Mouse (Mus musculus) heart, postnatal 0 days (tissue): ENCODE data around the gene Gm11937. TPM values are rescaled to one million over a fixed set of nuclear protein-coding genes. Genes with fewer than 3 reads are reported as not detected.
"Not testable (repeated sequence)": the region's sequence is repeated elsewhere in the genome, so short reads cannot be mapped to it uniquely, and the experiment has no call there.

ENCODE experiments used
- ATAC-seq: fragments of 200-750 bp; cut with Nextera tagmentation; 2 replicates; pipeline ENCODE4 v1.8.0; 2017; ENCODE audit warnings: low read depth, moderate number of reproducible peaks, moderate library complexity; ENCODE audit not compliant: insufficient read depth
- DNase-seq: peaks from one replicate; pipeline ENCODE4 v3.0.0-alpha.2; 2016; ENCODE audit warnings: low spot score
- H3K27ac ChIP-seq: fragments of 300-500 bp; sonication (generic); 2 replicates; pipeline ENCODE4 v1.5.1; 2014; ENCODE audit warnings: low read depth, mild to moderate bottlenecking
- H3K27me3 ChIP-seq: fragments of 300-500 bp; sonication (generic); 2 replicates; pipeline ENCODE4 v1.6.1; 2014; ENCODE audit warnings: low read length, mixed read lengths; ENCODE audit not compliant: control insufficient read depth, insufficient read depth
- H3K36me3 ChIP-seq: fragments of 300-500 bp; sonication (generic); replicated peaks from 2 replicates; pipeline ENCODE4 v1.6.1; 2014; ENCODE audit warnings: low read length, mixed read lengths; ENCODE audit not compliant: control insufficient read depth, insufficient read depth
- H3K4me1 ChIP-seq: fragments of 300-500 bp; sonication (generic); 2 replicates; pipeline ENCODE4 v1.6.1; 2014; ENCODE audit warnings: antibody characterized with exemption; ENCODE audit not compliant: control insufficient read depth, insufficient read depth
- H3K4me2 ChIP-seq: fragments of 300-500 bp; sonication (generic); 2 replicates; pipeline ENCODE4 v1.6.1; 2014; ENCODE audit warnings: low read depth, mild to moderate bottlenecking, low read length, moderate library complexity
- H3K4me3 ChIP-seq: fragments of 300-500 bp; sonication (generic); 2 replicates; pipeline ENCODE4 v1.5.1; 2014; ENCODE audit warnings: low read depth, low read length
- H3K9ac ChIP-seq: fragments of 300-500 bp; sonication (generic); replicated peaks from 2 replicates; pipeline ENCODE4 v1.6.1; 2014; ENCODE audit warnings: low read depth, low read length, mixed read lengths
- H3K9me3 ChIP-seq: fragments of 300-500 bp; sonication (generic); replicated peaks from 2 replicates; pipeline ENCODE4 v1.6.1; 2016; ENCODE audit warnings: low read length; ENCODE audit not compliant: control insufficient read depth
- CTCF ChIP-seq: IDR thresholded peaks from 2 replicates; pipeline ENCODE4 v1.5.1; 2016; ENCODE audit warnings: antibody characterized with exemption, control low read depth, low read depth
- EP300 ChIP-seq: IDR thresholded peaks from 2 replicates; pipeline ENCODE4 v1.6.1; 2016; ENCODE audit warnings: antibody characterized with exemption, low read depth
- WGBS: fragments of 180-500 bp; shearing (Covaris S2); extraction: QIAGEN DNeasy Blood & Tissue Kit; methylation state at CpG from one replicate; pipeline ENCODE4 v1.1.7; 2014; 5-methylcytosine and 5-hydroxymethylcytosine counted together
- polyA plus RNA-seq: library from polyadenylated mRNA; unstranded; fragments of >200 nt; fragmentation: Nextera tagmentation; extraction: Ambion mirVana; gene quantifications from 2 replicates; pipeline ENCODE4 v1.2.1, GENCODE M21; 2015
- total RNA-seq: library from RNA; depleted of rRNA; stranded (reverse); fragments of >200 nt; gene quantifications from 2 replicates; pipeline ENCODE4 v1.2.3, GENCODE M21; 2014; ENCODE audit warnings: low replicate concordance

The Gm11937 gene
- total and polyA plus RNA-seq, 2 experiments from 2014 or later: not detected

DNA sequence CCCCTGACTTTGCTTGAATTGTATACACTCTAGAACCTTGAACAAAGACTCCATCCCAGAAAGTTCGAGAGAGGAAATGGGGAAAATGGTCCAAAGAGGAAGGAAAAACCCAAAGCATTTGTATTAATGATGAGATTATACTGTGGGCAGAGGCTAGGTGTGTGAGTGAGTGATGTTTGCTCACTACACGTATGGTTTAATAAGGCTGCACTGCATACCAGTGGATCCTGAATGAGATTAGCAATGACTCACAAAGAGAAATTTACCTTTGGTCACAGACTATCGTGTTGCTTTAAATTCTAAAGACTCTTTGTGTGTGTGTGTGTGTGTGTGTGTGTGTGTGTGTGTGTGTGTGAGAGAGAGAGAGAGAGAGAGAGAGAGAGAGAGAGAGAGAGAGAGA is 20.9 kb upstream of the Gm11937 start:
- no peak overlapping the region for H3K9ac ChIP-seq
- no peaks in the 10 kb centered on the region for H3K27me3 ChIP-seq
- no peak overlapping the region for H3K4me2 ChIP-seq
- TF ChIP-seq CTCF (no peak), EP300 (no peak)
- H3K4me1 ChIP-seq: no peaks in the 10 kb centered on the region
- 71% methylated on average over 3 of the region's 3 CpGs for WGBS
- H3K4me3 ChIP-seq: no peak overlapping the region
- no peak for DNase-seq
- H3K9me3 ChIP-seq: no peaks in the 10 kb centered on the region
- no peak for ATAC-seq
- no peaks in the 10 kb centered on the region for H3K36me3 ChIP-seq
- H3K27ac ChIP-seq: no peak overlapping the region

DNA sequence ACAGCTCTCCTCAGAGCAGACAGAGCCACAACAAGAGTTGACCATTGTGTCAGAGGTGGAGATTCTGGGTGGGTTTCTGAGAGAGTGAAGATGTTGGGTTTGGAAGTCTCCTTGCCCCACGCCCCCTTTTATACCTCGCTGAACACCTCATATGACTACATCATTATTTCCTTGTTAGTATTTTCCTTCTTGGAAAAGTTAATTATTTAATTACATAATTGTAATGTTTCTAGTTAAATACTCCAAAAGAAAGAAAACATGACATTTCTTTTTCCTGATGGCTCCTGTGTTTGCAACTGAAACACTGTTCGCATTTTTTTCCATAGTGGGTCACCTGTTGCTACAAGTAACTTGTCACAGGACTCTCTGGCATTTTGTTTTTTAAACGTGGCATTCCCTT is 18.1 kb upstream of the Gm11937 start, which contains the start of gene Krtap4-1:
Gene Krtap4-1, minus strand, starts transcription at position 101 of the 400 bp plus-strand sequence.
- no peaks in the 10 kb centered on the region for H3K9me3 ChIP-seq
- no peak within 1 kb of the TSS for H3K27ac ChIP-seq
- H3K36me3 ChIP-seq: no peaks in the 10 kb centered on the region
- no peaks in the 10 kb centered on the region for H3K4me1 ChIP-seq
- no peak within 1 kb of the TSS for H3K4me3 ChIP-seq
- no peak within 1 kb of the TSS for H3K4me2 ChIP-seq
- ATAC-seq: no peak
- TF ChIP-seq EP300 (no peak), CTCF (no peak)
- 78% methylated on average over 4 of the region's 4 CpGs for WGBS
- no peaks in the 10 kb centered on the region for H3K27me3 ChIP-seq
- DNase-seq: no peak
- no peak within 1 kb of the TSS for H3K9ac ChIP-seq

DNA sequence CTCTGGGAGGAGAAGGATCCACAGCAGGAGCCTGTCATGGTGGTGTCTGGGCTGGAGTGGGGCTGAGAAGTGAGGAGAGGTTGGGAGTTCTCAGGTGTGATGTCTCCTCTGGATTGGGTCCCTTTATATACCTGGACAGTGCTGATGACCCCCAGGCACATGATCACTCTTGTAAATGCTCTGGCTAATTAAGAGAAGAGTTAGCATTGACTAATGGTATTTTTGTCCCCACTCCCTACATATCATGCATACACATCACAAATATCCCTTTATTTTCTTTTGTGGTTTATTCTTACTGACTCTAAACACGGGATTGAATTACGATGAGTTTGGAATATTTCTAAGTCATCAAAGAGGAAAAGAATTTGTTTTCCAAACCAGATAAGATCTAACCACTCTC is 10.3 kb upstream of the Gm11937 start, which contains the start of gene Gm11562:
Gene Gm11562, minus strand, starts transcription at position 101 of the 400 bp plus-strand sequence.
- Histone ChIP-seq H3K9me3 (no peaks in the 10 kb centered on the region), H3K4me1 (no peaks in the 10 kb centered on the region), H3K4me2 (no peak within 1 kb of the TSS), H3K36me3 (no peaks in the 10 kb centered on the region), H3K27me3 (no peaks in the 10 kb centered on the region), H3K4me3 (no peak within 1 kb of the TSS), H3K9ac (no peak within 1 kb of the TSS), H3K27ac (no peak within 1 kb of the TSS)
- 83% methylated on average over 2 of the region's 2 CpGs for WGBS
- TF ChIP-seq CTCF: no peak
- no peak for TF ChIP-seq EP300
- ATAC-seq (no peak), DNase-seq (no peak)

DNA sequence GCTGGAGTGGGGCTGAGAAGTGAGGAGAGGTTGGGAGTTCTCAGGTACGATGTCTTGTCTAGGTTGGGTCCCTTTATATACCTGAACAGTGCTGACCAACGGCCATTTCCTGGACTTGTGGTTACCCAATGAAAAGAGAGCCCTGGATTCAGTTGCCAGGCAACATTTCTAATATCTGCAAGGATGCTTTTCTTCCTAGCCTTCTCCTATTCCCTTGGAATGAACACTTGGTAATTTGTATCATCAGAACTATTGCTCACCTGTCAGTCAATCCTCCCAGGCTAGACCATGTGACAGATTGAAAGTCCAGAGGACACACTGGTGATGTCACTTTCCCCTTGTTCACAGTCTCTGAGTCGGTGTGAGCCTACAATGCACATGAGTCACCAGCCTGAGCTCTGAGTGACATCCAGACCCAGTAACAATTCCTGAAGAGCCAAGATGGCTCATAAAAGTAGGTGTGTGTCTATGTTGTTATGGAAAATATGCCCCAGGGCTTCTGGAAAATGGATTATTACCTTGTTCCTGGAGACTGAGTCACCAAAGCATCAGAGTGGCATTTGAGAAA is 4.9 kb upstream of the Gm11937 start, which contains the start of gene Krtap2-4:
Gene Krtap2-4, minus strand, starts transcription at position 51 of the 568 bp plus-strand sequence.
- Histone ChIP-seq H3K9ac (no peak within 1 kb of the TSS), H3K4me2 (no peak within 1 kb of the TSS), H3K4me3 (no peak within 1 kb of the TSS), H3K36me3 (no peaks in the 10 kb centered on the region), H3K9me3 (no peaks in the 10 kb centered on the region), H3K27ac (no peak within 1 kb of the TSS), H3K27me3 (no peaks in the 10 kb centered on the region), H3K4me1 (no peaks in the 10 kb centered on the region)
- WGBS: 45% methylated on average over 3 of the region's 3 CpGs
- TF ChIP-seq EP300 (no peak), CTCF (no peak)
- DNase-seq: no peak
- ATAC-seq: no peak

DNA sequence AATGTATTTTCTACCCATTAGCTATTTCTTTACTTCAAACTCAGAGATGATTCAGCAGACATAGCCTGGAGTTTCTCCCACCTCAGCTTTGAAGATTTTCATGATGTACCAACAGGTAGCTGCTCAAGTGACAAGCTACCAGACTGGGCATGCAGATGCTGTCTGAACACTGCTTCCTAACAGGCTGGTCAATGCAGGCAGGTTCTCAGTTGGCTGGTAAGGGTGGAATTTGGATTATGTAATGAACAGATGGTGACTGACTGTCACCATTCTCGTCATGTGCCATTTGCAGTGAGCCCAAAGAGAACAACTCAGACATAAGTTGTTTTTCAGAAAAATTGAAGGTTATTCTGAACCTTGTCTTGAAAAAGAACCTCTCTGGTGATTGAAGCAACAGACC is 863 bp downstream of the Gm11937 start:
- no peak for DNase-seq
- no peak for ATAC-seq
- H3K9ac ChIP-seq: no peak overlapping the region
- no peak overlapping the region for H3K4me3 ChIP-seq
- no peaks in the 10 kb centered on the region for H3K27me3 ChIP-seq
- no peaks in the 10 kb centered on the region for H3K4me1 ChIP-seq
- no peak overlapping the region for H3K27ac ChIP-seq
- TF ChIP-seq CTCF: no peak
- TF ChIP-seq EP300: no peak
- no peaks in the 10 kb centered on the region for H3K9me3 ChIP-seq
- WGBS: 62% methylated on average over 1 of the region's 1 CpGs
- H3K36me3 ChIP-seq: no peaks in the 10 kb centered on the region
- H3K4me2 ChIP-seq: no peak overlapping the region

DNA sequence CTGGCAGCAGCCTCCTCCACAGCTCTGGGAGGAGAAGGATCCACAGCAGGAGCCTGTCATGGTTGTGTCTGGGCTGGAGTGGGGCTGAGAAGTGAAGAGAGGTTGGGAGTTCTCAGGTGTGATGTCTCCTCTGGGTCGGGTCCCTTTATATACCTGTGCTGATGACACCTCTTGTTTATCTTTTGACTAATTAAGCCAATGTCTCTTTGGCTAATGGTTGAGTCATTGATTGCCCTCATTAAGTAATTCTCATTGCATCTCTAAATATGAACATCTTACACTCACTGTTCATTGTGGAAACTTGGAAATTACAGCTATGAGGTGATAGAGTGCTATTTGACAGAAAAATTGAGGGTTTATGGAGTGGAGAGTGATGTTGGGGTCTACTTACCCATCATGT is 6.8 kb downstream of the Gm11937 start, which contains the start of gene Gm11938:
Gene Gm11938, minus strand, starts transcription at position 101 of the 400 bp plus-strand sequence.
- not testable (repeated sequence) for H3K27ac ChIP-seq, H3K9ac ChIP-seq, H3K27me3 ChIP-seq, H3K4me2 ChIP-seq, H3K4me3 ChIP-seq, ATAC-seq, H3K36me3 ChIP-seq, H3K9me3 ChIP-seq, DNase-seq, H3K4me1 ChIP-seq
- 25% methylated on average over 1 of the region's 1 CpGs for WGBS

DNA sequence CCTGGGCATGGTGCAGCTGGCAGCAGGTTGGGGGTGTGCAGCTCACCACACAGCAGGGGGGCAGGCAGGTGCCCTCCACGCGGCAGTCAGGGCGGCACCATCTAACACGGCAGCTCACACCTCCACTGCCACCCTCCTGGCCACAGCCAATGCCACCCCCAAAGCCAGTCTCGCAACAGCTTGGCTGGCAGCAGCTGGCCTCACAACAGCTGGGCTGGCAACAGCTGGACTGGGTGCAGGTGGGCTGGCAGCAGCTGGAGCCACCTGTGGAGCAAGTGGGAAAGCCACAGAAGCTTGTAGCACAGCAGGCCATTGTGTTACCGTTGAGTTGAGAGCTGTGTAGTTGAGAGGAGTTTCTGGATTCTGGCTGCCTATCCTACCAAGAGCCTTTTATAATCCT is 12.2 kb downstream of the Gm11937 start, which contains the start of gene Krtap9-3:
Gene Krtap9-3, minus strand, starts transcription at position 364 of the 400 bp plus-strand sequence.
- H3K9ac ChIP-seq, ATAC-seq: not testable (repeated sequence)
- WGBS: 75% methylated on average over 6 of the region's 6 CpGs

More for the DNA sequence above, 12.2 kb downstream of the Gm11937 start, which contains the start of gene Krtap9-3:
- not testable (repeated sequence) for H3K36me3 ChIP-seq, H3K4me1 ChIP-seq, H3K4me2 ChIP-seq, H3K4me3 ChIP-seq, DNase-seq, H3K27ac ChIP-seq, H3K9me3 ChIP-seq, H3K27me3 ChIP-seq
